Mouse (Mus musculus): ENCODE results near the gene Tekt4. TPM values are rescaled to one million over a fixed set of nuclear protein-coding genes. Genes with fewer than 3 reads are reported as not detected.

Tekt4 gene
- polyA plus RNA-seq (2016; fragmentation: Nextera tagmentation; extraction: Ambion mirVana): 0.14 and 0.22 TPM in 2 replicates

GRCm38 (mm10) chr17:25454272-25454671 lies at the start of gene Tekt4:
Gene Tekt4 (plus strand): TSS chr17:25454615.
- 37% methylated on average over 2 of the region's 2 CpGs for WGBS
- Histone ChIP-seq H3K27ac (replicated peaks) (no peak within 1 kb of the TSS), H3K27me3 (peaks cover 10% of the 10 kb centered on the region; the same call in 1 of the 2 replicates)

GRCm38 (mm10) chr17:25405224-25405895 lies 49.1 kb upstream of the Tekt4 start:
- no peaks in the 10 kb centered on the region for H3K9me3 ChIP-seq
- peak overlapping the region; percentile 79 for H3K27ac ChIP-seq (replicated peaks)
- peaks cover 65% of the 10 kb centered on the region for H3K4me1 ChIP-seq
- H3K4me2 ChIP-seq (replicated peaks): no peak overlapping the region; the same call in 1 of the 2 replicates
- WGBS: 9% methylated on average over 10 of the region's 10 CpGs
- peaks cover 49% of the 10 kb centered on the region for H3K27me3 ChIP-seq
- H3K36me3 ChIP-seq: no peaks in the 10 kb centered on the region
- peak; percentile 55 for ATAC-seq (ENCODE audit: low FRiP score, low read depth)
- no peak overlapping the region for H3K9ac ChIP-seq (replicated peaks)
- H3K4me3 ChIP-seq: no peak overlapping the region

More at GRCm38 (mm10) chr17:25454272-25454671, at the start of gene Tekt4:
- Histone ChIP-seq H3K4me1 (no peaks in the 10 kb centered on the region; the same call in 1 of the 2 replicates), H3K9me3 (no peaks in the 10 kb centered on the region), H3K4me3 (no peak within 1 kb of the TSS), H3K36me3 (no peaks in the 10 kb centered on the region), H3K4me2 (replicated peaks) (no peak within 1 kb of the TSS), H3K9ac (replicated peaks) (0 out of 2 replicates have a peak within 1 kb of the TSS, but pooled peaks have one; percentile 15)
- no peak for ATAC-seq (ENCODE audit: low FRiP score, low read depth)

GRCm38 (mm10) chr17:25406011-25406441 lies 48.4 kb upstream of the Tekt4 start:
- peaks cover 42% of the 10 kb centered on the region for H3K27me3 ChIP-seq
- no peak overlapping the region for H3K9ac ChIP-seq (replicated peaks)
- no peaks in the 10 kb centered on the region for H3K9me3 ChIP-seq
- H3K4me3 ChIP-seq: no peak overlapping the region
- no peak overlapping the region for H3K4me2 ChIP-seq (replicated peaks)
- peak overlapping the region; percentile 79 for H3K27ac ChIP-seq (replicated peaks)
- ATAC-seq (ENCODE audit: low FRiP score, low read depth): 0 out of 2 replicates have a peak, but pooled peaks have one; percentile 16
- H3K4me1 ChIP-seq: peaks cover 71% of the 10 kb centered on the region
- 9% methylated on average over 6 of the region's 6 CpGs for WGBS
- H3K36me3 ChIP-seq: no peaks in the 10 kb centered on the region

GRCm38 (mm10) chr17:25407352-25407751 lies 47.1 kb upstream of the Tekt4 start:
- peak overlapping the region; percentile 24; the same call in 1 of the 2 replicates for H3K9ac ChIP-seq (replicated peaks)
- H3K27ac ChIP-seq (replicated peaks): 0 out of 2 replicates have a peak overlapping the region, but pooled peaks have one; percentile 31
- peaks cover 30% of the 10 kb centered on the region for H3K27me3 ChIP-seq
- H3K4me3 ChIP-seq: no peak overlapping the region
- ATAC-seq (ENCODE audit: low FRiP score, low read depth): no peak
- no peak overlapping the region for H3K4me2 ChIP-seq (replicated peaks)
- 57% methylated on average over 4 of the region's 4 CpGs for WGBS
- peaks cover 65% of the 10 kb centered on the region for H3K4me1 ChIP-seq
- H3K36me3 ChIP-seq: no peaks in the 10 kb centered on the region
- no peaks in the 10 kb centered on the region for H3K9me3 ChIP-seq

GRCm38 (mm10) chr17:25408302-25408999 lies 46.0 kb upstream of the Tekt4 start:
- H3K36me3 ChIP-seq: no peaks in the 10 kb centered on the region
- no peak overlapping the region for H3K27ac ChIP-seq (replicated peaks)
- no peak for ATAC-seq (ENCODE audit: low FRiP score, low read depth)
- no peak overlapping the region for H3K4me2 ChIP-seq (replicated peaks)
- no peak overlapping the region for H3K9ac ChIP-seq (replicated peaks)
- H3K27me3 ChIP-seq: peaks cover 20% of the 10 kb centered on the region
- peaks cover 65% of the 10 kb centered on the region for H3K4me1 ChIP-seq
- WGBS: 89% methylated on average over 7 of the region's 7 CpGs
- H3K4me3 ChIP-seq: no peak overlapping the region
- no peaks in the 10 kb centered on the region for H3K9me3 ChIP-seq

GRCm38 (mm10) chr17:25409621-25410020 lies 44.8 kb upstream of the Tekt4 start:
- ATAC-seq (ENCODE audit: low FRiP score, low read depth): no peak
- Histone ChIP-seq H3K4me3 (no peak overlapping the region), H3K27me3 (peaks cover 16% of the 10 kb centered on the region; the same call in 1 of the 2 replicates), H3K4me1 (peaks cover 66% of the 10 kb centered on the region), H3K27ac (replicated peaks) (no peak overlapping the region; the same call in 1 of the 2 replicates), H3K9ac (replicated peaks) (no peak overlapping the region; the same call in 1 of the 2 replicates), H3K36me3 (no peaks in the 10 kb centered on the region), H3K9me3 (no peaks in the 10 kb centered on the region), H3K4me2 (replicated peaks) (no peak overlapping the region)
- 64% methylated on average over 7 of the region's 7 CpGs for WGBS

- no peak overlapping the region for H3K9ac ChIP-seq (replicated peaks)
- H3K36me3 ChIP-seq: no peaks in the 10 kb centered on the region
- no peak for ATAC-seq (ENCODE audit: low FRiP score, low read depth)
- no peak overlapping the region for H3K4me3 ChIP-seq
- 81% methylated on average over 6 of the region's 6 CpGs for WGBS
- peaks cover 10% of the 10 kb centered on the region; the same call in 1 of the 2 replicates for H3K27me3 ChIP-seq
- H3K4me1 ChIP-seq: peaks cover 66% of the 10 kb centered on the region
- no peak overlapping the region; the same call in 1 of the 2 replicates for H3K27ac ChIP-seq (replicated peaks)
- H3K4me2 ChIP-seq (replicated peaks): no peak overlapping the region
- no peaks in the 10 kb centered on the region for H3K9me3 ChIP-seq
Measured at GRCm38 (mm10) chr17:25410180-25410579, 44.2 kb upstream of the Tekt4 start.

GRCm38 (mm10) chr17:25410786-25411185 lies 43.6 kb upstream of the Tekt4 start:
- WGBS: 49% methylated on average over 7 of the region's 7 CpGs
- H3K9me3 ChIP-seq: no peaks in the 10 kb centered on the region
- no peaks in the 10 kb centered on the region for H3K36me3 ChIP-seq
- H3K4me2 ChIP-seq (replicated peaks): no peak overlapping the region
- no peak overlapping the region; the same call in 1 of the 2 replicates for H3K27ac ChIP-seq (replicated peaks)
- H3K4me3 ChIP-seq: no peak overlapping the region
- no peak overlapping the region for H3K9ac ChIP-seq (replicated peaks)
- peaks cover 10% of the 10 kb centered on the region; the same call in 1 of the 2 replicates for H3K27me3 ChIP-seq
- peaks cover 66% of the 10 kb centered on the region for H3K4me1 ChIP-seq
- ATAC-seq (ENCODE audit: low FRiP score, low read depth): no peak

GRCm38 (mm10) chr17:25411251-25411650 lies 43.2 kb upstream of the Tekt4 start:
- Histone ChIP-seq H3K9ac (replicated peaks) (no peak overlapping the region), H3K4me2 (replicated peaks) (no peak overlapping the region), H3K4me3 (no peak overlapping the region), H3K9me3 (no peaks in the 10 kb centered on the region), H3K4me1 (peaks cover 66% of the 10 kb centered on the region), H3K36me3 (no peaks in the 10 kb centered on the region), H3K27ac (replicated peaks) (no peak overlapping the region; the same call in 1 of the 2 replicates), H3K27me3 (peaks cover 10% of the 10 kb centered on the region; the same call in 1 of the 2 replicates)
- 67% methylated on average over 4 of the region's 4 CpGs for WGBS
- no peak for ATAC-seq (ENCODE audit: low FRiP score, low read depth)

GRCm38 (mm10) chr17:25414209-25414608 lies 40.2 kb upstream of the Tekt4 start:
- Histone ChIP-seq H3K9me3 (no peaks in the 10 kb centered on the region), H3K4me1 (peaks cover 76% of the 10 kb centered on the region), H3K27me3 (peaks cover 7% of the 10 kb centered on the region; the same call in 1 of the 2 replicates), H3K4me2 (replicated peaks) (no peak overlapping the region), H3K27ac (replicated peaks) (no peak overlapping the region), H3K36me3 (no peaks in the 10 kb centered on the region), H3K4me3 (no peak overlapping the region), H3K9ac (replicated peaks) (no peak overlapping the region)
- 68% methylated on average over 4 of the region's 4 CpGs for WGBS
- ATAC-seq (ENCODE audit: low FRiP score, low read depth): no peak

GRCm38 (mm10) chr17:25414917-25415316 lies 39.5 kb upstream of the Tekt4 start:
- H3K27ac ChIP-seq (replicated peaks): peak overlapping the region; percentile 86
- WGBS: 35% methylated on average over 3 of the region's 3 CpGs
- no peaks in the 10 kb centered on the region for H3K9me3 ChIP-seq
- peaks cover 77% of the 10 kb centered on the region for H3K4me1 ChIP-seq
- no peak for ATAC-seq (ENCODE audit: low FRiP score, low read depth)
- H3K27me3 ChIP-seq: peaks cover 7% of the 10 kb centered on the region; the same call in 1 of the 2 replicates
- H3K36me3 ChIP-seq: no peaks in the 10 kb centered on the region
- no peak overlapping the region for H3K4me3 ChIP-seq
- H3K9ac ChIP-seq (replicated peaks): no peak overlapping the region
- no peak overlapping the region for H3K4me2 ChIP-seq (replicated peaks)

All from midbrain, embryonic 12.5 days (tissue).